Mouse (Mus musculus): ENCODE measurements at regions not wholly inside any gene's neighbourhood (a gene's known extent, or its start where the extent isn't known, plus 50 kb on each side); places are given as distances from the start of the nearest gene placed in this dataset.

DNA sequence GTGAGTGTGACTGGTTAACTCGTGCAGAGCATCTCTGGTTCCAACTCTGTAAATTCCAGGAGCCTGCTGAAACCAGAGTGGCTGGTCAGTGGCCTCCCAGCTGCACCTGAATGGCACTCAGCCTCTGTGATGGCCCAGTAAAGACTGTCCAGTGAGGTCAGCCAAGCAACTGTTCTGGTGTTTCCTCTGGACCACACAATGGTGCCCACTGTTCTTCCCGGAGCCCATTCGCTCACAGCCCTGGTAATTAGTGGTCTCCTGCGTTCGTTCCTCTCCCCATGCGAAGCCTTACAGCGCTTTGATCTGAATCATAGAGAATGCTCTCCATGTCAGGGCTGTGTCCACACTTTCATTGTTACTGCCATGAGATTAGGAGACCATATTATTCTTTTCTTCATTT, 75.5 kb downstream of the Enkur start:
- Histone ChIP-seq H3K9me3 (ENCODE audit: control insufficient read depth, low read length) (no peaks in the 10 kb centered on the region), H3K36me3 (ENCODE audit: control insufficient read depth, insufficient read depth, low read length) (no peaks in the 10 kb centered on the region), H3K4me2 (ENCODE audit: low read length) (no peak overlapping the region), H3K4me1 (ENCODE audit: control insufficient read depth, insufficient read depth, low read length) (no peaks in the 10 kb centered on the region), H3K4me3 (replicated peaks; ENCODE audit: low read depth, low read length) (no peak overlapping the region), H3K9ac (replicated peaks; ENCODE audit: low read length) (no peak overlapping the region), H3K27ac (replicated peaks; ENCODE audit: low read depth, low read length) (no peak overlapping the region), H3K27me3 (ENCODE audit: control insufficient read depth, insufficient read depth, low read length) (no peaks in the 10 kb centered on the region)
- DNase-seq, result no peak
- ATAC-seq (ENCODE audit: low FRiP score, low TSS enrichment), result no peak
- WGBS, result 81% methylated on average over 7 of the region's 7 CpGs

DNA sequence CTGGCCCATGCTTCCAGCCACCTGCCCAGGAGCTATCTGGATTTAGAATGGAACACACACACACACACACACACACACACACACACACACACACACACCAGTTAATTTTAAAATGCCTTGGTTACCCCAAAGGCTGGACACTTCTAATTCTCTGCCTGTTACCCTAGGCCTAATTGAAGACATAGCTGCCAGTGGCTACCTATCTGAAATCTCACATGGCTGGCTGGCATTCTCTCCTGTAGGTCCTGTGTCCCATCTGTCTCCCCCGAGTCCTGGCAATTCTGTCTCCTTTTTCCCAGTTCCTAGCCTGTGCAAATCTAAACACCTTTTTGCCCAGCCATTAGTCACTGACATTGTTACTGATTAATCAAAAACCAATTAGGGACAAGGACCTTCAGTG, 78.6 kb downstream of the Enkur start:
- H3K36me3 ChIP-seq (ENCODE audit: control insufficient read depth, insufficient read depth, low read length), result no peaks in the 10 kb centered on the region
- 90% methylated on average over 1 of the region's 1 CpGs for WGBS
- H3K9me3 ChIP-seq (ENCODE audit: control insufficient read depth, low read length), result no peaks in the 10 kb centered on the region
- no peak overlapping the region for H3K4me3 ChIP-seq (replicated peaks; ENCODE audit: low read depth, low read length)
- H3K4me2 ChIP-seq (ENCODE audit: low read length), result no peak overlapping the region
- ATAC-seq (ENCODE audit: low FRiP score, low TSS enrichment) (no peak), DNase-seq (no peak)
- H3K27ac ChIP-seq (replicated peaks; ENCODE audit: low read depth, low read length), result no peak overlapping the region
- H3K9ac ChIP-seq (replicated peaks; ENCODE audit: low read length), result no peak overlapping the region
- H3K4me1 ChIP-seq (ENCODE audit: control insufficient read depth, insufficient read depth, low read length), result no peaks in the 10 kb centered on the region
- no peaks in the 10 kb centered on the region for H3K27me3 ChIP-seq (ENCODE audit: control insufficient read depth, insufficient read depth, low read length)

DNA sequence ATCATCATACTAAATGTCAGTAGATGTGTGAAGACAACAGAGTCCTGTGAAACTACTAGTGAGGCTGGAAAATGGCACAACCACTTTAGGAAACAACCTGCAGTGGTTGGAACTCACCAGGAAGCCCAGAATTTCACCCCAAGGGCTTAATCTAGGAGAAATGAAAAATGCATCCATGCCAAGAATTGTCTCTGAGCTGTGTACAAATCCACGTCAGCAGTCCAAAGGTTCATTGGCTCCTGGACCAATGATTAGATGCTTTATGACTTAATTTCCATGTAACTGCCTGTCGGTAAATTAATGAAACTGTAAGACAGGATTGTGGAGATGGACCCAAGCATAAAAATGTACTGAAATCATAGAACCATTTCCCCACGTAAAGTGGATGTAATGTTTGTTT, 82.7 kb downstream of the Enkur start:
- no peaks in the 10 kb centered on the region for H3K4me1 ChIP-seq (ENCODE audit: control insufficient read depth, insufficient read depth, low read length)
- no peaks in the 10 kb centered on the region for H3K9me3 ChIP-seq (ENCODE audit: control insufficient read depth, low read length)
- 79% methylated on average over 3 of the region's 3 CpGs for whole genome bisulfite sequencing
- H3K4me3 ChIP-seq (replicated peaks; ENCODE audit: low read depth, low read length), result no peak overlapping the region
- H3K27ac ChIP-seq (replicated peaks; ENCODE audit: low read depth, low read length), result no peak overlapping the region
- ATAC-seq (ENCODE audit: low FRiP score, low TSS enrichment) (no peak), DNase-seq (no peak)
- H3K36me3 ChIP-seq (ENCODE audit: control insufficient read depth, insufficient read depth, low read length), result no peaks in the 10 kb centered on the region
- no peak overlapping the region for H3K4me2 ChIP-seq (ENCODE audit: low read length)
- H3K27me3 ChIP-seq (ENCODE audit: control insufficient read depth, insufficient read depth, low read length), result no peaks in the 10 kb centered on the region
- no peak overlapping the region for H3K9ac ChIP-seq (replicated peaks; ENCODE audit: low read length)

DNA sequence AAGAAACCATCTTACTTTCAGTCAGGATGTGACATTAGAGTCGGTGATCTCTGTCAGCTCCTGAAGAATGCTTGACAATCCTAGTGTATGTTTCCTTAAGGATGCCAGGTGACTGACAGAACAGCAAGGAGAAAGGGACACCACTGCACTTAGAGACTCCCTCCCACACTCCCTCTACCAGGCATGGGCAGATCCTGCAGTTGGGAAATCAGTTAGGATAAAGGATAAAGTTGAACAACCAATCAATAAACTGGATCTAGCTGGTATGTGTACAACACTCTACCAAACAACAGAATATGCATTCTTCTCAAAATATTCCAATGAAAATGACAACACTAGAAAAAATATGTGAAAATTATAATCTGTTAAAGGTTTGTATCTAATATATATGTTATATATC, 83.5 kb downstream of the Enkur start:
- H3K36me3 ChIP-seq (ENCODE audit: control insufficient read depth, insufficient read depth, low read length), result no peaks in the 10 kb centered on the region
- DNase-seq (no peak), ATAC-seq (ENCODE audit: low FRiP score, low TSS enrichment) (no peak)
- no peaks in the 10 kb centered on the region for H3K9me3 ChIP-seq (ENCODE audit: control insufficient read depth, low read length)
- H3K27ac ChIP-seq (replicated peaks; ENCODE audit: low read depth, low read length), result no peak overlapping the region
- no peak overlapping the region for H3K4me3 ChIP-seq (replicated peaks; ENCODE audit: low read depth, low read length)
- no peaks in the 10 kb centered on the region for H3K4me1 ChIP-seq (ENCODE audit: control insufficient read depth, insufficient read depth, low read length)
- no peak overlapping the region for H3K4me2 ChIP-seq (ENCODE audit: low read length)
- H3K27me3 ChIP-seq (ENCODE audit: control insufficient read depth, insufficient read depth, low read length), result no peaks in the 10 kb centered on the region
- WGBS, result 95% methylated on average over 1 of the region's 1 CpGs
- H3K9ac ChIP-seq (replicated peaks; ENCODE audit: low read length), result no peak overlapping the region

DNA sequence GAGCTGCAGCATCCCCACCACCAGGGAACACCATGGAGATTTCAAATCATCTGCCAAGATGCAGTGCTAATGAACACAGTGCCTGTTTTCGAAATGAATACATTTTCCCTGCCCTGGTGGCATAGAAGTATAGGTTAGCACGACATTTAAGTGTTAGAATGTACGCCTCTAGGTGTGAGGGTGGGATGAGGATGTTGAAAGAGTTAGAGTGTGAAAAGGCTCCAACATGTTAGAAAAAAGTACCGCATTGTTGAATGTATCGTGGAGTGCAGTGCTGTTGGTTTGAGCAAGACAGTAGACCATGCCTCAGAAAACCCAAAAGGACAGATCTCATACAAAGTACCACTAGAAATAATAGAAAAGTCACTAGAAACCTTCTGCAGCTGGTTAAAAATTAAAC, 88.3 kb downstream of the Enkur start:
- no peak overlapping the region for H3K4me3 ChIP-seq (replicated peaks; ENCODE audit: low read depth, low read length)
- no peak overlapping the region for H3K9ac ChIP-seq (replicated peaks; ENCODE audit: low read length)
- ATAC-seq (ENCODE audit: low FRiP score, low TSS enrichment), result no peak
- no peaks in the 10 kb centered on the region for H3K27me3 ChIP-seq (ENCODE audit: control insufficient read depth, insufficient read depth, low read length)
- no peak for DNase-seq
- H3K27ac ChIP-seq (replicated peaks; ENCODE audit: low read depth, low read length), result no peak overlapping the region
- no peaks in the 10 kb centered on the region for H3K36me3 ChIP-seq (ENCODE audit: control insufficient read depth, insufficient read depth, low read length)
- no peak overlapping the region for H3K4me2 ChIP-seq (ENCODE audit: low read length)
- no peaks in the 10 kb centered on the region for H3K9me3 ChIP-seq (ENCODE audit: control insufficient read depth, low read length)
- H3K4me1 ChIP-seq (ENCODE audit: control insufficient read depth, insufficient read depth, low read length), result no peaks in the 10 kb centered on the region
- WGBS, result 88% methylated on average over 5 of the region's 5 CpGs

DNA sequence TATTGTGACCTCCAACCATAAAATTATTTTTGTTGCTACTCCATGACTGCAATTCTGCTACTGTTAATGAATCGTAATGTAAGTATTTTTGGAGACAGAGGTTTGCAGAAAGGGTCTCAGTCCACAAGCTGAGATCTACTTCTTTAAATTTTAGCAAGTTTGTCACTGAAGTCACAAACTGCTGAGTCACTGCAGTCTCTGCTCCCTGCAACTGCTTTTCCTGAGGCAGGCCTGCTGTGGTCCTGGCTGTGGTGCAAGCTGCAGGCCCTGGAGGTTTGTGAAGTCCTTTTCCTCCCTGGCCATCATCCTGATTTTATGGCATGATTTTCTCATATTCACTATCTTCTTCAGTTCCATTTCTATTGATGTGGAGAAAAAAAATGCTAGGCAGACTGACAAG, 93.6 kb downstream of the Enkur start:
- Histone ChIP-seq H3K4me2 (ENCODE audit: low read length) (no peak overlapping the region), H3K9me3 (ENCODE audit: control insufficient read depth, low read length) (no peaks in the 10 kb centered on the region), H3K9ac (replicated peaks; ENCODE audit: low read length) (no peak overlapping the region), H3K36me3 (ENCODE audit: control insufficient read depth, insufficient read depth, low read length) (no peaks in the 10 kb centered on the region), H3K27me3 (ENCODE audit: control insufficient read depth, insufficient read depth, low read length) (no peaks in the 10 kb centered on the region), H3K27ac (replicated peaks; ENCODE audit: low read depth, low read length) (no peak overlapping the region), H3K4me3 (replicated peaks; ENCODE audit: low read depth, low read length) (no peak overlapping the region), H3K4me1 (ENCODE audit: control insufficient read depth, insufficient read depth, low read length) (no peaks in the 10 kb centered on the region)
- ATAC-seq (ENCODE audit: low FRiP score, low TSS enrichment), result no peak
- WGBS, result 85% methylated on average over 1 of the region's 1 CpGs
- DNase-seq, result no peak

DNA sequence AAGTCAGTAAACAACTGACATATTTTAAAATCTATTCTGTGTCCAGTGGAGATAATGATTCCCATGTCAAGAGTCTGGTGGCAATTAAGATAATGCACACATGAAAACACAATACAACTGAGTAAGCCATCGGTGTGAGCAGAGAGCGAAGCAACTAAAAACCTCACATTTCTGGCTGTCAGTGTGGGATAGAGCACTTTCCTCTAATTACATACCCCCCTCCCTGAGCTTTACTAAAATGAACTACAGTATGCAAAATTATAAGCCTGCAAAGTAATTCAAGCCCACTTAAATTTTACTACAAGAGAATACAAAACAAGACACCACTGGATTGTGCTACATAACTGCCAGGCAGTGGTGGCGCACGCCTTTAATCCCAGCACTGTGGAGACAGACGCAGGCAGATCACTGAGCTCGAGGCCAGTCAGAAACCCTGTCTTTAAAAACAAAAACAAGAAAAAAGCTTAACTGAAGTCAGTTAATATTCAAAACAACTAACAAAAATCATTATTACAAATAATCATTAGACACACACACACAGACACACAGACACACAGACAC, 104.8 kb downstream of the Enkur start:
- 63% methylated on average over 6 of the region's 6 CpGs for WGBS
- Histone ChIP-seq H3K9me3 (ENCODE audit: control insufficient read depth, low read length) (no peaks in the 10 kb centered on the region), H3K9ac (replicated peaks; ENCODE audit: low read length) (no peak overlapping the region), H3K4me1 (ENCODE audit: control insufficient read depth, insufficient read depth, low read length) (no peaks in the 10 kb centered on the region), H3K36me3 (ENCODE audit: control insufficient read depth, insufficient read depth, low read length) (no peaks in the 10 kb centered on the region), H3K27me3 (ENCODE audit: control insufficient read depth, insufficient read depth, low read length) (no peaks in the 10 kb centered on the region), H3K27ac (replicated peaks; ENCODE audit: low read depth, low read length) (no peak overlapping the region), H3K4me2 (ENCODE audit: low read length) (no peak overlapping the region), H3K4me3 (replicated peaks; ENCODE audit: low read depth, low read length) (no peak overlapping the region)
- DNase-seq (peak; percentile 8), ATAC-seq (ENCODE audit: low FRiP score, low TSS enrichment) (no peak)

DNA sequence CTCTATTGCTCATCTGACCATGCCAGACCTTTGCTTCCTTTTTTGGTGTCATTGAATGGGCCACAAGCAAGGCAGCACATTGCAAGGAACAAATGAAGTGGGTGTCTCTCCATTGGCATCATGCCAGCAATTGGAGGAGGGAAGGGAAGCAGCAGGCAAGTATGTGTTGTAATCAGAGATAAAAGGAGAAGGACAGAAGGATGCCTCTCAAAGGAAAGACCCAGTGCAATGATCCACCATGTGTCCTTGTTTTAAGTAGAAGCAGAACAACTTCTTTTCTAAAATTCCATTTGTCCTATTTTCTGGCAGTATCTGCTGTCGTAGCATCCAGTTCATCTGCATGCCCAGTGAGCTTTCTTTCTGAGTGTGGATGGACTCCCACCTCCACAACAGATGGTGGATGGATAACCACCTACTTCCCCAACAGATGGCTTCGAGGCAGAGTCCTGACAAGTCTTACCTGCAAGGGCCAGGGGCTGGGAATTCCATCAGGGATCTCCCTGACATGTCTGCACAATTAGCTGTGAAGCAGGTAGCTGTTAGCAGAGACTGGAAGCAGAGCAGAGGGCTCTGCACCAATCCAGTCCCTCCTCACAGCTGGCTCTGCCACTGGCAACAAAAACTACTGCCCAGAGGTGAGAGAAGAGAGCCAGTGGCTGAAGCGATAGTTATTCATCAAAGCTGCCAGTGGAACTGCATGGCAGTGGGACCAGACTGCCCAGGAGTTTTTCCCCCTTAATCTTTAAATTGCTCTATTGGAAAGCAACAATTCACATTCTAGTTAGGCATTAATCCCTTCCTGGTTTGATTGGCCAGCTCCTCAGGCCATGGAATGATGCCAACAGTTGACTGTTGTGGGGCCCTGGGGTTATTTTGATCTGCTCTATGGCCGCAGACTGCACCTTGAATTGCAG, 113.8 kb downstream of the Enkur start:
- Histone ChIP-seq H3K27me3 (ENCODE audit: control insufficient read depth, insufficient read depth, low read length) (no peaks in the 10 kb centered on the region), H3K4me1 (ENCODE audit: control insufficient read depth, insufficient read depth, low read length) (peaks cover 3% of the 10 kb centered on the region; the same call in 1 of the 2 replicates), H3K9ac (replicated peaks; ENCODE audit: low read length) (no peak overlapping the region), H3K9me3 (ENCODE audit: control insufficient read depth, low read length) (no peaks in the 10 kb centered on the region), H3K4me3 (replicated peaks; ENCODE audit: low read depth, low read length) (no peak overlapping the region), H3K4me2 (ENCODE audit: low read length) (no peak overlapping the region), H3K36me3 (ENCODE audit: control insufficient read depth, insufficient read depth, low read length) (no peaks in the 10 kb centered on the region), H3K27ac (replicated peaks; ENCODE audit: low read depth, low read length) (no peak overlapping the region)
- no peak for ATAC-seq (ENCODE audit: low FRiP score, low TSS enrichment)
- peak; percentile 35 for DNase-seq
- WGBS, result 58% methylated on average over 4 of the region's 4 CpGs

DNA sequence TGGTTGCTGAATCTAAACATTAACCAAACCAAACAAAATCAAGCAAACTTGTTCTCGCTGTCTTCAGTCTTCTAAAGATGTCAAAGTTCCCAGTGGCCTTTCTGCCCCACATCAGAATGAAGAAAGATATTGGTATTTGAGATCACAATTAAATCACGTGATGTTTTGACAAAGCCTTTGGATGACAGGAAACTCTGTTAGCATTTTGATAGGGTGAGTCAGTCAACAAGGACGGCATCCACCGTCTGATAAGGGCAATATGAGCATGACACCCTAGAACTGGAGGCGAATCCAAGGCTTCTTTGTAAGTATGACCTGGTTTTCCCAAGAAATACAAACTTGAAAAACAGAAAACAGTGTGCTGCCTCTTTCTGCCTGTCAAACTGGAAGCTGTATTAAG, 116.8 kb upstream of the Arhgap21 start:
- Histone ChIP-seq H3K27me3 (ENCODE audit: control insufficient read depth, insufficient read depth, low read length) (no peaks in the 10 kb centered on the region), H3K4me3 (replicated peaks; ENCODE audit: low read depth, low read length) (no peak overlapping the region), H3K4me1 (ENCODE audit: control insufficient read depth, insufficient read depth, low read length) (no peaks in the 10 kb centered on the region), H3K9ac (replicated peaks; ENCODE audit: low read length) (no peak overlapping the region), H3K27ac (replicated peaks; ENCODE audit: low read depth, low read length) (no peak overlapping the region), H3K9me3 (ENCODE audit: control insufficient read depth, low read length) (no peaks in the 10 kb centered on the region), H3K4me2 (ENCODE audit: low read length) (no peak overlapping the region), H3K36me3 (ENCODE audit: control insufficient read depth, insufficient read depth, low read length) (no peaks in the 10 kb centered on the region)
- ATAC-seq (ENCODE audit: low FRiP score, low TSS enrichment) (no peak), DNase-seq (no peak)
- WGBS, result 87% methylated on average over 5 of the region's 5 CpGs
